Mouse (Mus musculus): ENCODE results near the gene Ppp2r1b. TPM values are rescaled to one million over a fixed set of nuclear protein-coding genes. Genes with fewer than 3 reads are reported as not detected.
A peak's percentile ranks its signal among the peaks of the same experiment; 100 is the strongest.

Gene Ppp2r1b
- polyA plus RNA-seq, 1 experiment: 35.1 TPM

GRCm38 (mm10) chr9:50893665-50894064, 48.6 kb downstream of the Ppp2r1b start:
- H3K27ac ChIP-seq (replicated peaks; ENCODE audit: low read depth, low read length): no peak overlapping the region
- H3K4me3 ChIP-seq (ENCODE audit: insufficient read depth, low read depth, low read length): no peak overlapping the region
- peaks cover 11% of the 10 kb centered on the region for H3K4me1 ChIP-seq (ENCODE audit: control insufficient read depth, insufficient read depth, insufficient read length, low read length)

DNA sequence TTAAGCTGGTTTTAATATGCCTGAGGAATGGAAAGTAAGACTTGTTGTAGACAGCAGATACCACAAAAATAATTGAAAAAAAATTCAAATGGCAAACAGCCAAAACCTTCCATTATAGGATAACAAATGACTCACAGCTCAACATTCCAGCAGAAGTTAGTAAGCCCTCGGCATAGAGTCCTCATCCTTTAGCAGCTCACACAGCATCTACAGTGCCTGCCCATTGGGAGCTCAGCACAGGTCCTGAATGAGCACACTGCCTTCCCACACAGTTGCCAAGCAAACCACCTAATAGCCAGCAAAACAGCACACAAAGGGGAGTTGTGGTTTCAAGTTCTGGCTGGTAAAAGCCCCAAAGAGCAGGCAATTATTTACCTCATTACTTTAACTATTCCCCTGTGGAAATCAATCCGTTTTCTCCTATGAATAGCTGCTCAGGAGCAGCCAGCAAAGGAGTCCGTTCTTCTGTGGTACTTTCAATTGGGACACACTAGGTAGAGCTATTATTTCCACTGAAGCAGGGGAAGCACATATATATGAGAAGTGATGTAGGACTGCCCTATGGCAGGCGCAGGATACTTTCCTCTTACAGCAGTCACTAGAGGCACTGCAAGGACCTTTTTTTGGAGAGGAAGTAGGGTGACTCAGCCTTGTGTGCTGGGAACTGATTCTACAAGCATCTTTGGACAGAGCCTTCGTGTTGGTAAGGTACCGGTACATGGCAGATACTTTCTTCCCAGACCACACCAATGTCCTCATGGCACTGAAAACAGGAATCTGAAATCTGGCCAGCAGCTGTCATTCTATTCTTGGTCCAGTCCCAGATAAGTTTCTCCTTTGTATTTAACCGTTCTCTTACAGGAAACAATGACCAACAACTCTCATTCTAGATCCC, 55.2 kb downstream of the Ppp2r1b start:
- Histone ChIP-seq H3K27ac (replicated peaks; ENCODE audit: low read depth, low read length) (no peak overlapping the region), H3K4me3 (ENCODE audit: insufficient read depth, low read depth, low read length) (no peak overlapping the region)

GRCm38 (mm10) chr9:50904196-50904847, 59.2 kb downstream of the Ppp2r1b start:
- H3K4me3 ChIP-seq (ENCODE audit: insufficient read depth, low read depth, low read length): no peak overlapping the region
- H3K27ac ChIP-seq (replicated peaks; ENCODE audit: low read depth, low read length): 0 out of 2 replicates have a peak overlapping the region, but pooled peaks have one; percentile 13
- peaks cover 12% of the 10 kb centered on the region for H3K4me1 ChIP-seq (ENCODE audit: control insufficient read depth, insufficient read depth, insufficient read length, low read length)

More for the DNA sequence above, 55.2 kb downstream of the Ppp2r1b start:
- H3K4me1 ChIP-seq (ENCODE audit: control insufficient read depth, insufficient read depth, insufficient read length, low read length): peaks cover 10% of the 10 kb centered on the region

DNA sequence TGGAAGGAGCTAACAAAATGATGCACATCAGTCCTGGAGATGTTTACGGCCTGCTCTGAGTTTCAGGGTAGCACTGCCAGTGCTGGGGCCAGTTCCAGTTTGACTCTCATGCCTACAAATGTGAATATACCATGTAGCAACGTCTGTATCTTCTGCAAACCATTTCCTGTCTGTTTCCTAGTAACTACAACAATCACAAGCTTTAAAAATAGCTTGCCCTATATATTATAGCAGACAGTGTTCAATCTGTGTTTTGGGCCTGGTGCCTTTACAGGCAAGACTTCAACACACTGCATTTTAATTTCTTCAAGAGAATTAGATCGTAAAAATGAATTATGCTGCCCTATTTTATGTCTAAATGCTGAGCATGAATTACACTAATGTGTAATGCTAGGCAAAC, 60.2 kb downstream of the Ppp2r1b start:
- H3K4me1 ChIP-seq (ENCODE audit: control insufficient read depth, insufficient read depth, insufficient read length, low read length): peaks cover 12% of the 10 kb centered on the region
- no peak overlapping the region for H3K4me3 ChIP-seq (ENCODE audit: insufficient read depth, low read depth, low read length)
- no peak overlapping the region for H3K27ac ChIP-seq (replicated peaks; ENCODE audit: low read depth, low read length)

- no peak overlapping the region for H3K4me3 ChIP-seq (ENCODE audit: insufficient read depth, low read depth, low read length)
- H3K4me1 ChIP-seq (ENCODE audit: control insufficient read depth, insufficient read depth, insufficient read length, low read length): no peaks in the 10 kb centered on the region; the same call in 1 of the 2 replicates
- H3K27ac ChIP-seq (replicated peaks; ENCODE audit: low read depth, low read length): no peak overlapping the region
Measured at GRCm38 (mm10) chr9:50911861-50912515, 66.9 kb downstream of the Ppp2r1b start.

- Histone ChIP-seq H3K27ac (replicated peaks; ENCODE audit: low read depth, low read length) (no peak overlapping the region), H3K4me3 (ENCODE audit: insufficient read depth, low read depth, low read length) (no peak overlapping the region), H3K4me1 (ENCODE audit: control insufficient read depth, insufficient read depth, insufficient read length, low read length) (no peaks in the 10 kb centered on the region; the same call in 1 of the 2 replicates)
Measured at GRCm38 (mm10) chr9:50918131-50918530, 73.0 kb downstream of the Ppp2r1b start.

DNA sequence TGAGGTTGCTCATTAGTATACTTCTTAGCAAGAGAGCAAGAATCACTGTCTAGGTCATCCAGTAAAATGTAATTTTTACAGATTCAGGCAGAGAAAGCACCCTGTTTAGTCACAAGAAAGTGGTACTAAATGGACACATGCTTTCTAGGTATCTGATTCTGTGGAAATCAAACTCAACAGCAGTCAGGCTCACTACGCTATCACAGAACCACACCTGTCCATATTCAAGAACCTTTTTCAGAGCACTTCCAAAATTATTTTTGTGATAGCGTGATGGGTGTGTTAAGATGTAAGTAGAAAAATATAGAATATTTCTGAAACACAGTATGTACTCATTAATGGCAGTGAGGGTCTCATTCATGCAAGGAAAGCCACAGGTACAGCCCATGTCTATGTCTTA, 74.5 kb downstream of the Ppp2r1b start:
- Histone ChIP-seq H3K4me3 (ENCODE audit: insufficient read depth, low read depth, low read length) (no peak overlapping the region), H3K27ac (replicated peaks; ENCODE audit: low read depth, low read length) (no peak overlapping the region), H3K4me1 (ENCODE audit: control insufficient read depth, insufficient read depth, insufficient read length, low read length) (no peaks in the 10 kb centered on the region)

DNA sequence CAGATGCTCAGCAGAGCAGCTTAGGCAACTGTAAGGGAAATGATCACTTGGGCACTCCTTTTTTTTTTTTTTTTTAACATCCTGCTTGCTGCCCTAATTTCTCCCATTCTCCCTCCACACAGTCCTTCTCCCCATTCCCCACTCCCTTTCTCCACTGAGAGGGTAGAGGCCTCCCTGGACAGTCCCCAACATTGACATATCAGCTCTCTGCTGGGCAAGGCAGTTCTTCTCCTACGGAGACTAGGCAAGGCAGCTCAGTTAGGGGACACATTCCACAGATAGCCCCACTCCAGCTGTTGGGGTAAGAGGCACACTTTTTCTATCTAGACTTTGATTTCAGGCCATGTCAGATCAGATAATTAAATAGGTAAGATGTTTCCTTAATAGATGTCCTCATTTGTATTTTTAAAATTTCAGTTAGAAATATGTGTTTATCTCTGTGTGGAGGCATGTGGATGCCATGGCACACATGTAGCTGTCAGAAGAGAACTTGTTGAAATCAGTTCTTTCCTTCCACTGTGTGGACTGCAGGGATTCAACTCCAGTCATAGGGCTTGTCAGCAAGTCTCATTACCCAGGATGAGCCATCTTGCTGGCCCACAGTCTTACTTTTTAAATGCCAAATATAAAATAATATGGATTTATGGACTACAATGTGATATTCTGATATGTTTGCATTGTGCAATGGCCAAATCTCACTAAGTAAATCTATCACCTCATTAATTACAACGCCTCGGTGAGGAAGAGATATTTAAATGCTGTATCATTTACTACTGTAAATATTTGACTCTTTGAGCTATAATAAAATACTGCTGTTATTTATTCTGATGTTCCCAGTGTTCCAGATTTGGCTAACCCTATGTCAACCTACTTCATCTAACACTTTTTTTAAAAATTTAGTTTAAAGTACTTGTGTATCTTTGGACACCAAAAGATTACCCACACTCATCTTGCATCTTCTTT, 76.1 kb downstream of the Ppp2r1b start:
- Histone ChIP-seq H3K4me1 (ENCODE audit: control insufficient read depth, insufficient read depth, insufficient read length, low read length) (no peaks in the 10 kb centered on the region), H3K4me3 (ENCODE audit: insufficient read depth, low read depth, low read length) (no peak overlapping the region), H3K27ac (replicated peaks; ENCODE audit: low read depth, low read length) (no peak overlapping the region)

DNA sequence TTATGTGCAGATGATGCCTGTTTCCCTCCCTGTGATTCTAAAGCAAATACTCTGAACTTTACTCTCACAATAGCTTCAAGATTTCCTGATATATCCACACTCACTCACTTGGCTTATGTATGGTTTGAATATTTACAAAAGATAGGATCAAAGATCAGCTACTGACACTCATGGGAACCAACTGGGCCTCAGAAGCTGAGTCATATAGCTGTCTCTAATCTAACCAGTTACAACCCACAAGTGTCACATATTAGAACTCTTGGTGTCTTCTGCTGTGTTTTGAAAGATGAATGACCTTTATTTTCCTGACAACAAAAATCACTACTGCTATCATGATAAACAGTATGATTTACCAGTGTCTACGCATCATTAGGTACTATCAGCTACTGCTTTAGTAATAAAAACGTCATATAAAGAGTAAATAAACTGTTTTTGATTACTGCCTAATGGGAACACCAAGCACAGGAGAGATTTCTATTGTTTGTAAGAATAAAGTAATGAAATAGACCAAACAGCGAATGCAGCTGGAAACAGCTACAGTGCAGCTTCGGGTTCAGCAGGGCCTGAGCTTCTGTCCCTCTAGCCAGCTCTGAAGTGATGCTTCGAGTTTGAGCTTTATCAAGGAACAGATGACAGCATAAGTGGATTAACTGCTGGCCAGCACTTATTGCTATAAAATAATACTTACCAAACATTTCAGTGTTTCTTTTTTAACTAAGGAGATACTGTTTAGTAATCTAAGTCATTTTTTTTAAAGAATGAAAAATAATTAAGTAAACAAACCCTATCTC, 77.5 kb downstream of the Ppp2r1b start:
- Histone ChIP-seq H3K4me3 (ENCODE audit: insufficient read depth, low read depth, low read length) (no peak overlapping the region), H3K4me1 (ENCODE audit: control insufficient read depth, insufficient read depth, insufficient read length, low read length) (no peaks in the 10 kb centered on the region), H3K27ac (replicated peaks; ENCODE audit: low read depth, low read length) (no peak overlapping the region)

DNA sequence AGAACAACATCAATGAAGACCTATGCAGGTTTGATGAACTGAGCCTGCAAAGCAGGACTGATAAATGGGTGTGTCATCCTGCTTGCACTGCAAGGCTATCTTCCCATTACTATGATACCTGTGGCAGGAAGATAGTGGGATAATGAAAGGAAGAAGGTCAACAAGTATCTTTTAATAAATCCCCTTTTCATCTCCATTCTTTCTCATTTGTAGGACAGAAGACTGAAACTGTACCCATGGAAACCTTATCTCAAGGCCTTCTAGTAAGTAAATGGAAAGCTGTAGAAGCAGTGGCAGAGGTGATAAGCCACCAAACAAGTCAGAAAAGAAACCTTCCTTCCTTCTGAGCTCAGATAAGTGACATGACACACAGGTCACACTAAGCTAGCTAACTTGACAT, 79.4 kb downstream of the Ppp2r1b start:
- no peaks in the 10 kb centered on the region for H3K4me1 ChIP-seq (ENCODE audit: control insufficient read depth, insufficient read depth, insufficient read length, low read length)
- H3K27ac ChIP-seq (replicated peaks; ENCODE audit: low read depth, low read length): no peak overlapping the region
- no peak overlapping the region for H3K4me3 ChIP-seq (ENCODE audit: insufficient read depth, low read depth, low read length)

DNA sequence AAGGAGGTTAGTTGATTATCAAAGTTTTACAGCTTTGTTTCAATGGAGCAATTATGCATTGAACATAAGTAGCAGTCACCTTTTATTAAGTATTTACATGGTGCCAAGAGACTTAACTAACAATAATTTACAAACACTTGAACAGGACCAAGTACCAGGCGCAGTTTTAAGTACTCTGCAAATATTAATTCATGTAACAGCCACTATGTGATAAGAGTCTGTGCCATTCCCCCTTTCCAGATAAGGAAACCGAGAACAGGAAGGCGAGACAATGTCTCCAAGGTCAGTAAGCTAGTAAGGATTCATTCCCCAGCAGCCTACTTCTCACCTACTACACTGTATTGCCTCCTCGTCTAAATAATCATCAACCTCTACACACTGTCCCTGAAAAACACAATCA, 80.7 kb downstream of the Ppp2r1b start:
- Histone ChIP-seq H3K4me1 (ENCODE audit: control insufficient read depth, insufficient read depth, insufficient read length, low read length) (no peaks in the 10 kb centered on the region), H3K4me3 (ENCODE audit: insufficient read depth, low read depth, low read length) (no peak overlapping the region), H3K27ac (replicated peaks; ENCODE audit: low read depth, low read length) (no peak overlapping the region)

- Histone ChIP-seq H3K27ac (replicated peaks; ENCODE audit: low read depth, low read length) (no peak overlapping the region), H3K4me1 (ENCODE audit: control insufficient read depth, insufficient read depth, insufficient read length, low read length) (no peaks in the 10 kb centered on the region), H3K4me3 (ENCODE audit: insufficient read depth, low read depth, low read length) (no peak overlapping the region)
Measured at GRCm38 (mm10) chr9:50929986-50930385, 84.9 kb downstream of the Ppp2r1b start.

DNA sequence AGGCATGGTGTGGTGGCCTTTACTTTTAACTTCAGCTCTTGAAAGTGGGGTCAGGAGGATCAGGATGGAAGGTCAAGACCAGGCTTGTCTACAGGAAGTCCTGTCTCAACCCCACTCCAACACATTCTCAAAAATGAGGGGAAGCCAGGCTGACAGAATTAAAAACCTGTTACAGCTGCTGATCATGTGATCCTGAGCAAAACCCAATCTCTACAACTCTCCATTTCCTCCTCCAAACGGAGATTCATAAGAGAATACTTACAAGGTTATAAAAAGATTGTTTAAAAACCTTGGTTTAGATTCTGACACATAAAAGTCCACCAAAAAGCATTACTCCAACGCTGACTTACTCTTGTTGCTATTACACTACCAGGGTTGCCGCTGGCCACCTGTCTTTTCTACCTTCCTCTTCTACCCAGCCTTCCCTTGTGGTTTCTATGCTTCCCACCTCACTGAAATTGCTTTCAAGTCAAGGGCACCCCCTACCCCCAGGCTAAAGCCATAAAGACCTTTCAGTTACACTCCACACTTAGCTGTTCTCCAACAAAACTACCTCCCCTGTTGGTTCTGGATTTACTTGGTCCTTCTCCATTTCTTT, 96.8 kb downstream of the Ppp2r1b start:
- no peak overlapping the region for H3K27ac ChIP-seq (replicated peaks; ENCODE audit: low read depth, low read length)
- H3K4me1 ChIP-seq (ENCODE audit: control insufficient read depth, insufficient read depth, insufficient read length, low read length): peaks cover 9% of the 10 kb centered on the region
- H3K4me3 ChIP-seq (ENCODE audit: insufficient read depth, low read depth, low read length): no peak overlapping the region
